Mouse (Mus musculus): ENCODE measurements around the gene Trmu.
A peak's percentile ranks its signal among the peaks of the same experiment; 100 is the strongest.
"Not testable (repeated sequence)": the region's sequence is repeated elsewhere in the genome, so short reads cannot be mapped to it uniquely, and the experiment has no call there.

Gene Trmu

DNA sequence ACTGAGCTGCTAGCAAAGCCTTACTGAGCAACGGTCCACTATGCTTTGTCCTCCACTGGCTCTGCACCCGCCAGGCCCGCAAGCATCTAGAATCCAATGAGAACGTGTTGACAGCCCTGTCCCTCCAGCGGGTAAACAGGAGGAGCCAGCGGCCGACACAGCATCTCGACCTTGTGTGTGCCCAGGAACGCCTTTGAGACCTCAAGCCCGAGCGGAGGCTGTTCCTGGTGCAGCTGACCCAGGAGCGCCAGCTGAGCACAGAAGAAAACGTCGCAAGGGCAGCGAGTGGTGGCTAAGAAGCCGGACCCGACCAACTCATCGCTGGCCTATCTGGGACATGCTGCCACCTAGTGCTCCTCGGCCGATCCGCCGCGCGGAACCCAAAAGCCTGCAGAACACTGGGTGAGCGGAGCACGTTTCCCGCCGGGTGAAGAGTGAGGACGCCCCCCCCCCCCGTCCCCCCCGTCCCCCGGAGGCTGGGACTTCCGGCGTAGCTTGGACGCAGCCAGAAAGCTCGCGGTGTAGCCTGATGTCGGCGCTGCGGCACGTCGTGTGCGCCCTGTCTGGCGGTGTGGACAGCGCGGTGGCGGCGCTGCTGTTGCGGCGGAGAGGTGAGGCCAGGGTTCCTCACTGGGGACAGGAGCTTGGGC, at the start of gene Trmu:
Gene Trmu (plus strand): TSS at position 465 of the 650 bp plus-strand sequence.
- DNase-seq (ENCODE audit: low spot score) = peak; percentile 79

DNA sequence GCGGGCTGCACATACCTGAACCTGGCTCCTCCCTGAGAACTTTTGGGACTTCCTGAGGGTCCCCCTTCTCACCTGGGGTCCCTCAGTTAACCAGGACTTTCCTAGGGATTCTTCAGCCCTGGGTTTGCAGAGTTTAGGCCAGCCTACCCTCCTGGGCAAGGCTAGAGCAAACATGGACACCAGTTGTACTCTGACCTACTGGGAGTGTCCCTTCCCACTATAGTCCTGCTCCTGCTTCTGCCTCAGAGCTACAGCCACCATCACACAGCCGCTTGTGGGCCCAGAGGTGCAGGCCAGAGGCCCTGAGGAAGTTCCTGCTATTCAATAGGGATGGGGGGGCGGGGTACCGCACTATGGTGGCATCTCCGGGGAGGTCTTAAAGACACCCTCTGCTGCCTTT, 49.6 kb upstream of the Trmu start:
- no peak for DNase-seq (ENCODE audit: low spot score)

DNA sequence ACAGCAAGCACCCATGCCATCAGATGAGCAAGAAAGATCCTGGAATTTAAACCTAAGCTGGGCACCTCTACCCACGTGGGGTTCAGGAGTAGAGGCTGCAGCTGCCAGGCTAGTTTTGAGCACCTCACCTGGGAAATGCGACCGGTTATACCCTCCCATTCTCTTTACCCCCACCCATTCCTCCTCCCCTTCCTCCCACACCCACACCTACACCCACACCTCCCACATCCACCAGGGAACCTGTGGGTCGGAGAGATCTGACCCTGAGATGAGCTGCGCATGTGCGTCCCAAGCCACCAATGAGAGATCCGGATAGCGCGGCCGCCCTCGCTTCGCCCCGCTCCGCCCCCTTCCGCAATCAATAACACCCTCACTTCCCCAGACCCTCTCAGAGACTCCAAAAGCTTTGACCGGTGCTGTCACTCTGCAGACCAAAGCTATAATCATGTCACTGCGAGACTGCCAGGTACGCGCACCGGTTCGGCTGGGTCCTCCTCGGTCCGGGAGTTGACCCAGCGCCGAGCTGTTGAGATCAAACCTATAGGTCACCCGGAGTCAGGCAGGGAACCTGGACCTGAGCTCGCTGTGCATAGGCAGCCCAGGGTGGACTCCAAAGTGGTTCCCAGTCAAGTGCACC, 47.0 kb upstream of the Trmu start, which contains the start of gene Ttc38:
Gene Ttc38 (plus strand): TSS at position 353 of the 637 bp plus-strand sequence.
- peak; percentile 67 for DNase-seq (ENCODE audit: low spot score)

DNA sequence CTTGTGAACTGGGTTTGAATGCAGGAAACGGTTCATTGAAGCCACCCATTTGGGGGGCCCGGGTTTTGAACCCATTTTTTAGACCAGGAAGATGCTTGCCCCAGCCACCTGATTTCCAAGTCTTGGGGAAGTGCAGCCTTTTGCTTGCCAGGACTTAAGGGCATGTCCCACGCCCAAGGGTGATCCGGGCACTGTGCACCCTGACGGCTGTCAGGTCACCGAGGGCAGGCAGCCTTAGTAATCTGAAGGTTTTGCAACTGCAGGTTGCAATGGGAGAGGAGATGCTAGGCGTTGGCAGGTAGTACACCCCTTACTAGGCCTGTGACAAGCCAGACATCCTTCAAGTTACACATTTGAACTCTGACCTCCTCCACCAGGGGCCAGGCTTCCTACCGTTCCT, 46.5 kb upstream of the Trmu start:
- DNase-seq (ENCODE audit: low spot score) = no peak

DNA sequence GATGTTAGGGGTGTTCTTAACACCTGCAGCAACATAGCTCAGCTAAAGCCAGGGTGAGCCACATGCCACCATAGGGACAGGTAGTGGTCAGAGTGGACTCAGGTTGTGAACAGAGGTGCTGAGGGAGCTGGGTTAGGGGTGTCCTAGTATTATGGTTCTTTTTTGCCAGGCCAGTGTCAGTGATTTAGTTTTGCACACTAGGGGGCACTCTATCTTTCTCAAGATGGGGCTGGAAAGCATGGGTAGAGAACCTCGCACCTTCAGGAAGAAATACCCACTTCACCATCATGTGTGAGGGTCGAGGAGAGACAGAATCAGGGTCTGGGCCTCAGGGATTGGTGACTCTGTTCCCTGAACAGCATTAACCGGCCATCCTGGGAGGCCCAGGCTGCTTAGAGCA, 43.8 kb upstream of the Trmu start:
- DNase-seq (ENCODE audit: low spot score) = no peak

DNA sequence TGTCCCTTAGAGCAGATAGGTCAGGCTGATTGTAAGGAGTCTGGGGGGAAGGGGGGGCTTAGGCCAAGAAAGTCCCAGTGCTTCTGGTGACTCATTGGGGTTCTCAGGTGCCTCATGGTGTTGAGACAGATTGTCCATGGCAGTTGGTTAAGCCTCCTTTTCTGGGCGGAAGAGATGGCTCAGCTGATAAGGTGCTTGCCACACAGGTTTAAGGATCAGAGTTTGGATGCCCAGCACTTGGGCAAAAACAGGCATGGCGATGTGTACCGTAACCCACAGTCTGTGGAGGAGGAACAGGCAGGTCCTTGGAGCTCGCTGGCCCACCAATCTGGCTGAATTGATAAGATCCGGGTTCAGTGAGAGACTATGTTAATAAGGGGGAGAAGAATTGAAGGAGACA, 42.2 kb upstream of the Trmu start:
- no peak for DNase-seq (ENCODE audit: low spot score)

DNA sequence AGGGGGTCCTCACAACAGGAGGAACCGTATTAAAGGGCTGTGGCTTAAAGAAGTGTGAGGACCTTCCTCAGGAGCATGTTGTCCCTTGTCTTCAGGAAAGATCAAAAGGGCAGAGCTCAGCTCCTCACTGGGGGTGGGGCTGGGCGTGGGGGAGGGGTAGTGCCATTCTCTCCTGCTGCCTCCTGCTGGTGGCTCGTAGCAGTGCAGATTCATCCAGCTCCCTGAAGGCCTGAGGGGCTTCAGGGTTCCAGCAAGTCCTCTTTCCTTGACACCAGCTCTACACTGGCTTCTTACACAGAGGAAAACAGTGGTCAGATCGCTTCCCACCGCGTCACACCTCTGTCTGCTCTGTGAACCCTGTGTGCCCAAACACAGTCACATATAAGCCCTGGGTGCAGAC, 38.1 kb upstream of the Trmu start:
- DNase-seq (ENCODE audit: low spot score) = peak; percentile 18

DNA sequence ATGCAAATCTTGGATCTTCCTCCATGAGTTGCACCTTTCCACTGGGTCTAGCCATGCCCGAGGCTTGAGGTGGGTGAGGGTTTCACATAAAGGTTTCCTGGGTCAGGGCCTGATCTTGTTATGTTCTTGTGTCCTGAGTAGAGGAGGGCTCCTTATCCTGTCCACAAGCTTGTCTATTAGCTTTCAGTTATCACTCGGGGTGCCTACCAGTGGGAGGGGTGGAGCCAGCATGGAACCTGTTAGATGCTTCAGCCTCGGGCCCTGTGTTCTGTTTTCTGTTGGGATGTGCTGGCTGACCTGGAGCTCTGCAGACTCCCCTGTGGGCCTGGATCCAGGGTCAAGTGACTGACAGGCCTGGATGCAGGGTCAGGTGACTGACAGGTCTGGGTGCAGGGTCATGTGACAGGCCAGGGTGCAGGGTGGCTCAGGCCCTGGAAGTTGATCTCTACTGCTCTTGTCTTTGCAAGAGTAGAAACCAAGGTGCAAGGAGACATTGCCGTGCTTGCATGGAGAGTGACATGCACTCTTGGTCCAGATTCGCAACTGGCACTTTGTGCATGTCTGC, 37.2 kb upstream of the Trmu start:
- no peak for DNase-seq (ENCODE audit: low spot score)

DNA sequence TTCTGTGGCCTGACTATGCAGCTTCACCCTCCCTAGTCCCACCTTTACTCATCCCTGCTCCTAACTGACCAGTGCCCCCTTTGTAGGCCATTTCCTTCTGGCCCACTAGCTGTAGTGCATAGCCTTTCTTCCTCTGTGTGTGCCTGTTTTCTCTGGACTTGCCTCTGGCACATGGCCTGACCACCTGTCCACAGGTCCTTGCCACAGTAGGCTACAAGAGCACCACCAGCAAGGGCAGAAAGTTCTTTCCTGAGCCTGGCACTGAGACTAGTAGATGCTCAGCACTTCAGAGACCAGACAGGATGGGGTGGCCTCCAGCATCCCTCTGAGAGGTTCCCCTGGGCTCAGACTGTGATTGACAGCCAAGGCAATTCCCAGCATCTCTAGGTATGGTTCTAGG, 34.0 kb upstream of the Trmu start:
- DNase-seq (ENCODE audit: low spot score) = no peak

DNA sequence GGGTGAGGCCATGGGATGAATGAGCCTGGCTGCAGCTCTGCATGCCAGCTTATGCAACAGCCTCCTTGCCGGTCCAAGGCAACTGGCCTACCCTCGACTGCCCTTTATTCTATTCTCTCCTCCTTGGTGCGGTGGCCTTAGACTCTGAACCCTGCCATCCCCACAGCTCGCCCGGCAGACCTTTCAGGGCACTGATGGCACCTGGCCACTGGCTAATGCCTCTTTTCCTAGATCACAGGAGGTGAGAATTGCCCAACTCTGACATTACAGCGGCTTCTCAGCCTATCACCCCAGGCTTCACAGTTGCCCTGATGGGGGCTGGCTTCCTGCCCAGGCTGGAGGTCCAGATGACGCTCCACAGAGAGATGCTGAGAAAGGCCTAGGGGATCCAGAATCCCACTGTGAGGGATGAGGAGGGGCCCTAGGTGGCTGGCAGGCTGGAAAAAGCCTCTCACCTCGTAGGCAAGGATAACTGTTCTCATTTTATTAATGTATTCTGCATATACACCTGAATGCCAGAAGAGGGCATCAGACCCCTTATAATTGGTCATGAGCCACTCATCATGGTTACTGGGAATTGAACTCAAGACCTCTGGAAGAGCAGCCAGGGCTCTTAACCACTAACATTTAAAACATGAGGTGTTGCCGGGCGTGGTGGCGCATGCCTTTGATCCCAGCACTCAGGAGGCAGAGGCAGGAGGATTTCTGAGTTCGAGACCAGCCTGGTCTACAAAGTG, 27.3 kb upstream of the Trmu start:
- DNase-seq (ENCODE audit: low spot score) = no peak

DNA sequence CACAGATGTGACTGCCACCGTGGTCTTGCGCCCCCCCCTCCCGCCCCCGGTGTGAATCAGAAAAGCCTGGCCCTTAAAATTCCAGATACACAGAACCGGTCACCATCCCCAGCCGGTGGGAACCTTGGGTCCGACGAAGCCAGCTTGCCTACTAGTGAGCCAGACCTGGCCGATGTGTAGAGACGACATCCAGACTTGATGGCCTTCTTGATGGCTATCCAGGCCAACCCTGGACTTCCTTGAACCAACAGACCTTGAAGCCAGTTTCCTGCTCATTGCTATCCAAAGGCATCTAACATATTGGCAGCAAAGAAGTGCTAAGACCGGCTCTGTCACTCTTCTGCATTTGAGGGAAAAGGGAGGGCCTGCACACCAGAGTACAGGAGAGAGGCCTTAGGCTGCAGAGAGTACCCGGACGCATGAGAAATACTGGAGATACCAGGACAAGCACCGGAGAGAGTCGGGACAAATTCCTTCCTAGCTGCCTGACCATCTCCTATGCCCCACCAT, 20.1 kb upstream of the Trmu start:
- DNase-seq (ENCODE audit: low spot score) = no peak

DNA sequence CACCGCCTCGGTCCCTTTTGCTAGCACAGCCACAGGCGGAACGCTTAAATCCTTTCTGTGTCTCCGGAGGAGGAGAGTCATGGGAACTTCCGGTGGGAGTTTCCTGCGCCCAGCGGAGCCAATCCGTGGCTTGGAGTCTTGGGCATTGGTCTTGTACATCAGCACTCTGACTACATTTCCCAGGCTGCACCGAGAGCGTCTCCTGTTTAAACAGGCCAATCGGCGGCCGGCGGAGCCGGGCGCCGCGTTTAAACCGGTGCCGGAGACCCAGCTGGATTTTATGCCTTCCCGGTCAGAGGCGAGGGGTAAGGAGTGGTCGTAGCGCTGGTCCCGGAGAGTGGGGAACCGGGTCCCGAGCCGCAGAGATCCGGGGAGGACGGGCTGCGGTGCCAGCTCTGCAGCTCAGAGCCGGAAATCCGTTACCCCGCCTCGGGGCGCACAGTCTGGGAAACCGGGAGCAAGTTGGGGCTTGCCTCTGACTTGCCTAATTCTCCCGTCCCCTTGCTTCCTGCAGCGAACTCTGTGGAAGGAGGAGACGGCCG, 19.6 kb upstream of the Trmu start, which contains the start of gene Gtse1:
Gene Gtse1 (plus strand): TSS at position 256 of the 542 bp plus-strand sequence.
- peak; percentile 86 for DNase-seq (ENCODE audit: low spot score)

DNA sequence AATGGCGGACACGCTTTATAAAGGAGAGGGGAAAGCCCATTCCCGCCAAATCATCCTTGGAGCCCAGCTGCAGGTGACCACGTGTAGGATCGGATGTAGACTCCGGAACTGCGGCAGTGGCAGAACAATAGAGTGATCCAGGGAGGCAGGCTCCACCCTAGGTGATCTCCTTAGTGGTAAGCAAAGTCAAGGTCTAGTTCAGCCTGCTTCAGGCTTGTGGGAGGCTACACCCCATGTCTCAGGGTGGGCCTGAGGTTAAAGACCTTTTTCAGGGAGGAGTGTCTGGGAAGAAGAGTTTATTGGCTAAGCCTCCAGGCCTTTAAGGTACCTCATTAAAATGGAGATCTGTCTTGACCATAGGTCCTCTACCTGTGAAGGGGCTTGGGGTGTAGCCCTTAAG, 13.2 kb upstream of the Trmu start:
- DNase-seq (ENCODE audit: low spot score) = not testable (repeated sequence)

DNA sequence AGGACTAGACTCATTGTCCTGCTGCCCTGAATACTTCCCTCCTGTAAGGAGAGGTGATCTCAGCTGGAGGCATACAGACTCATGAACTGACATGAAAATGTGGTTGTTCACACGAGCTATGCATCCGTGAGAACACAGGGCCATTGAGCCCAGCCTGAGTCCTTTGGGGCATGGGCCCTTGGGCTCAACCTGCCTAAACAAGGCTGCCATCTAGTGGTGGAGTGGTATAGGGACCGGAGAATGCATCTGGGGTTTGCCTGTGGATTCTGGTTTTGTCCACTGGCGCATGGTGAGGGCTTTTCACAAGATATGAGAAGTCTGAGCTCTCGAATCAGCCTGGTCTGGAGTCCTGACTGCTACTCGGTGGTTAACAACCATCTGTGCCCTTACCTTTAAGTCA, 11.4 kb upstream of the Trmu start:
- peak; percentile 72 for DNase-seq (ENCODE audit: low spot score)

DNA sequence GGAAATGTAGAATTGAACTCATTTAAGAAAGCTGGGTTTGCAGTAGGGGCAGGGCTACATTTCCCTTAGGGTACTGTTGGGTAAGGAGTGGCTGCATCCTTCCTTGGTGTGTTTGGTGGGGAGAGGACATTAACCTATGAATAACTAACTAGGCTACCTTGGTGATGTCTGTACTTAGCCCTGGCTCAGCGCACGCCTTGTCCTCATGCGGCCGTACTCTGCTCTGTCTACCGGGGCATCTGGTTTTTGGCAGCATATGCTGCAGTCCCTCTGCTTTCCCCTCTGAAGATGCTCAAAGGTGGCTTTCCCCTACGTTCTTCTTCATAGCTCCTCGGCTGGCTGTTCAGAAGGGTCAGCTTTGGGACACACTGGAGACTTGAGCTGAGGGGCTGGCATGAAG, 1.8 kb upstream of the Trmu start:
- DNase-seq (ENCODE audit: low spot score) = no peak

DNA sequence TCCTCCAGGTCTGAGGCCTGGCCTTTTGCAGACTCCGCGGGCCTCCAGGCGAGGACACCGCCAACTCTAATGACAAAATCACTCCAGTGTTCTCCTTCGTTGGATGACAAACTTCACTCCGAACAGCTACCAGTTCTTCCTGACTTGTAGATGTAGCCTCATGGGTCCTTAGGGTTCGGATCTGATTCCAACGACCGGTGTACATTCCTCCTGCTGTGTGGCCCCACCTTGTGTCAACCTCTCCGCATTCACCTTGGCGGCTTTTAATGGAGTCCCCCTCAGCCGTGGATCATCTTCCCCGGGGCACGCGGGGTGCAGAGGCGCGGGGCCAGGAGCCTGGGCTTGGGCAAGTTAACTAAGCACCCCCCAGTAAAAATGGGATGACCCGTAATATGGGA, 385 bp downstream of the Trmu start:
- no peak for DNase-seq (ENCODE audit: low spot score)

DNA sequence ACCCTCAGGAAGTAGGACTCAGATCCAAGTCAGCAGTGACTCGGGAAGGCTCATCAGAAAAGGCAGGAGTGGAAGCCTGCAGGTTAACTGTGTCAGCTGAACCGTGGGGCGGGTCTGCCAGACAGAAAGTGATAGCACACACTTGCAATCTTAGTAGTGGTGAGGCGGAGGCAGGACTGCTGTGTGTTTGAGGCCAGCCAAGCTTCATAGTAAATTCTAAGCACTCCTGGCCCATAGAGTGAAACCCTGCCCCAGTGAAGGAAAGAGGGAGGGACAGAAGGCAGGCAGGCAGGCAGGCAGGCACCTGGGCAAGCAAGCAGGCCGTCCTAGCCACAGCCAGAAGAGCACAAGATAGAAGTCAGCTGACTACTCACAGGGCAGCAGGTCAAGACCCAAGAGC, 6.5 kb downstream of the Trmu start:
- no peak for DNase-seq (ENCODE audit: low spot score)

DNA sequence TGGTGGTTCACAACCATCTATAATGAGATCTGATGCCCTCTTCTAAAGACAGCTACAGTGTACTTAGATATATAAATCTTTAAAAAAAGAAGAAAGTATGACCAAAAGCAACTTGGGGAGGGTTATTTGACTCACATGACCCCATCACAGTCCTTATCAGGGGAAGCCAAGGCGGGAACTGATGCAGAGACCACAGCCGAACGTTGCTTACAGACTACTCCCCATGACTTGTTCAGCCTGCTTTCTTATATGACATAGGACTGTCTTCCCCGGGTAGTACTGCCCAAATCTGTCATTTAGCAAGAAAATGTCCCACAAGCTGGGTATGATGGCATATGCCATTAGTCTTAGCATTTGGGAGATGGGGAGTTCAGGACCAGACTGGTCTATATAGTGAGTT, 10.1 kb downstream of the Trmu start:
- no peak for DNase-seq (ENCODE audit: low spot score)

DNA sequence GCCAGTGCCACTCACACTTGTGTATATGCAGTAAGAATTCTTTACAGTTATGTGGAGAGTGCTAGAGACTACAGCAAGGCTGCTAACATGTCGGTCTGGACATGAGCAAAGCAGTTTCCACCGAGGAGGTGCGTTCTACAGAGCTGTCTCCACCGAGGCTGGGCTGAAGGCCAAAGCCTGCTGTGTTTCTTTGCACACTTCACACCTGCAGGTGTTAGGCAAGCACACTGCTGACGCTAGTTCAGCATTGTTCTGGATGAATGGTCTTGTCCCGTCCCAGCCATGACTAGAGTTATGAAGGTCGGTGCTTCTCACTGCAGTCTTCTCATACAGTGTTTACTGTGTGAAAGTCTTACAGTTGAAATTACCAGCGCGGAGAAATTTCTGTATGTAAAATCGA, 12.9 kb downstream of the Trmu start:
- no peak for DNase-seq (ENCODE audit: low spot score)

DNA sequence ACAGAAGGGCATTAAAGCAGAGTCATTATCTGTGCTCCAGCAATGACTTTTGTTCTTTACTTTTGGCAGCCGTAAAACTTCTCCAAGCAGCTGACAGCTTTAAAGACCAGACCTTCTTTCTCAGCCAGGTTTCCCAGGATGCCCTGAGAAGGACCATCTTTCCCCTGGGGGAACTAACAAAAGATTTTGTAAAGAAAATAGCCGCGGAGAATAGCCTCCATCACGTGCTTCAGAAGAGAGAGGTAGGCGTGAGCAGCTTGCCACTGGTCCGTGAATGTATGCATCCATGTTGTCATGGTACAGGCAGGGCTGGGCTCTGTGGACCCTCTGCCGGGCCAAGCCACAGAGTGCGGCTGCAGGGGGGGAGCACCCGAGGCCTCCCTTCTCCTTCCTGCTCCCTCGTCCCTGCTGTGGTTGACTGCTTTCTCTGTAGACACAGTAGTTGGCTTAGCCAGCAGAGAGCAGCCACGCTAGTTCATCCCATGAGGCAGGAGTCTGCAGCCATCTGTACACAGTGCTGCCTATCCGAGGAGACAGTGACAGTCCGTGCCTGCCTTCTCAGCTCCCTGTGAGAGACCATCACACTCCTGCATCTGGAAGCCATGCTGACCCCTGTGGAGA, 13.5 kb downstream of the Trmu start:
- no peak for DNase-seq (ENCODE audit: low spot score)

DNA sequence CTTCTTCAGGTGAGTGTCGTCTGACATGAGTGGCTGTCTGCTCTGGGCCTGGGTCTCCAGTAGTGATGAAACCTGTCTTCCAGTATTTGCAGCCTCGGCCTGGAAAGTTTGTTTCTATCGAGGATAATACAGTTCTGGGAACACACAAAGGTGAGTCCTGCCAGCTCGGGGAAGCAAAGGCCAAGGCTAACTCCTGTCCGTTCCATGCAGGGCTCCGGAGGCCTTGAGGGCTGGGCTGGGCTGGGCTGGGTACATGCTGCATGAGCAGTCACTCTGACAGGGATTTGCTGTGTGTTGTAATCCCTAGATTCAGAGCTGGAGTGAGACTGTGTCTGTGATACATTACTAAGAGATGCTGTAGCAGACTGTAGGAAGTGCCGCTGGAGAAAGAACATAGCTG, 14.8 kb downstream of the Trmu start:
- DNase-seq (ENCODE audit: low spot score) = no peak

DNA sequence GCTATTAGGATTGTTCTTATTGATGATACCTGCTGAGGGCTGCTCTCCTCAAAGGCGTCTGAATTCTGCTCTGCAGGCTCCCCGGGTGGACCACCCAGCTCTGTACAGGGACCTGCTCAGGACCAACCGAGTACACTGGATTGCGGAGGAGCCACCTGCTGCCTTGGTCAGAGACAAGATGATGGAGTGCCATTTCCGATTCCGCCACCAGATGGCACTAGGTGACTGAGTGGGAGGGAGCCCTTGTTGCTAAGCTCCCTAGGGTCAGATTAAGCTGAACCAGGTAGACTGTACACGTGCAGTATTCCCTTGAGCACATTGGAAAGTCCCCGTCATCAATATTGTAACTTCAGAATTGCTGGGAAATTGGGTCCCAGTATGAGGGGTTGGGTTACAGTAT, 17.2 kb downstream of the Trmu start:
- peak; percentile 83 for DNase-seq (ENCODE audit: low spot score)

Measured in ovary, postnatal 14 days (tissue).